Mouse (Mus musculus) liver, postnatal 0 days (tissue): ENCODE measurements around the gene Mgat5.

ENCODE experiments used
- CTCF ChIP-seq: sonication (generic); IDR thresholded peaks from 2 replicates; pipeline ENCODE4 v1.5.1; 2016; ENCODE audit warnings: antibody characterized with exemption, low read depth
- EP300 ChIP-seq: IDR thresholded peaks from 2 replicates; pipeline ENCODE4 v1.6.1; 2016; ENCODE audit warnings: antibody characterized with exemption, low read depth, mild to moderate bottlenecking

DNA sequence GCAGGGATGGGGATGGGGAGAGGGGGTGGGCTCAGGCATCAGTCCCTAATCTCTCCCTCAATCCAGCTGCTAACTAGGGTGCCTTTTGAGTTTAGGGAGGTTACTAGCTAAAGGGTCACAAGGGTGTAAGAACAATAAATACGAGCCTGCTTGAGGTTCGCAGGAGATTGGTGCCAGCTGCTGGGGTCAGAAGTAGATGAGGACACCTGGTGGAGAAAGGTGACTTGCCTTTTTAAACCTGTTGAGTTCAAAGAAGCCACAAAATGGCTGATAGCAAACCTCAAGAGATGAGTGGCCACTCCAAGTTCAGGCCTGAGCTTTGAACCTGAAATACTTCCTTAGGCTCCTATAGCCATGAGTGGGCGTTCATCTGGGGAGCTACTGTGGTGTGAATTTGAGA is 236.9 kb downstream of the Mgat5 start:
- TF ChIP-seq CTCF (no peak), EP300 (no peak)
